Mouse (Mus musculus) spleen, adult 2 months (tissue): ENCODE results near the gene Tll2.

Experiments used
- CTCF ChIP-seq: fragments of 200-500 bp; IDR thresholded peaks from 2 replicates; pipeline ENCODE4 v1.5.1; 2011; ENCODE audit warnings: mild to moderate bottlenecking, inconsistent platforms; ENCODE audit not compliant: insufficient read depth, insufficient read length, insufficient replicate concordance; ENCODE audit errors: extremely low read depth
- POLR2A ChIP-seq: fragments of 200-500 bp; IDR thresholded peaks from 2 replicates; pipeline ENCODE4 v1.6.1; 2011; ENCODE audit warnings: low read depth, low read length, inconsistent platforms

- TF ChIP-seq CTCF, result no peak
- TF ChIP-seq POLR2A, result no peak
These were observed 97.1 kb downstream of the Tll2 start for GRCm38 (mm10) chr19:41109496-41109895.
